Mouse (Mus musculus) ovary, adult 2 months (tissue): ENCODE results near the gene Bcl9. TPM values are rescaled to one million over a fixed set of nuclear protein-coding genes. Genes with fewer than 3 reads are reported as not detected.

Experiments
- polyA plus RNA-seq: library from polyadenylated mRNA; depleted of rRNA; stranded (reverse); fragments of >200 nt; gene quantifications from 2 replicates; pipeline ENCODE4 v1.2.3, GENCODE M21; 2012; rRNA removed

The Bcl9 gene
- polyA plus RNA-seq, result 23.0 and 29.9 TPM in 2 replicates

GRCm38 (mm10) chr3:97297553-97298432 is at the start of gene Bcl9:
TSS of gene Bcl9 (minus strand) at chr3:97297917.

DNA sequence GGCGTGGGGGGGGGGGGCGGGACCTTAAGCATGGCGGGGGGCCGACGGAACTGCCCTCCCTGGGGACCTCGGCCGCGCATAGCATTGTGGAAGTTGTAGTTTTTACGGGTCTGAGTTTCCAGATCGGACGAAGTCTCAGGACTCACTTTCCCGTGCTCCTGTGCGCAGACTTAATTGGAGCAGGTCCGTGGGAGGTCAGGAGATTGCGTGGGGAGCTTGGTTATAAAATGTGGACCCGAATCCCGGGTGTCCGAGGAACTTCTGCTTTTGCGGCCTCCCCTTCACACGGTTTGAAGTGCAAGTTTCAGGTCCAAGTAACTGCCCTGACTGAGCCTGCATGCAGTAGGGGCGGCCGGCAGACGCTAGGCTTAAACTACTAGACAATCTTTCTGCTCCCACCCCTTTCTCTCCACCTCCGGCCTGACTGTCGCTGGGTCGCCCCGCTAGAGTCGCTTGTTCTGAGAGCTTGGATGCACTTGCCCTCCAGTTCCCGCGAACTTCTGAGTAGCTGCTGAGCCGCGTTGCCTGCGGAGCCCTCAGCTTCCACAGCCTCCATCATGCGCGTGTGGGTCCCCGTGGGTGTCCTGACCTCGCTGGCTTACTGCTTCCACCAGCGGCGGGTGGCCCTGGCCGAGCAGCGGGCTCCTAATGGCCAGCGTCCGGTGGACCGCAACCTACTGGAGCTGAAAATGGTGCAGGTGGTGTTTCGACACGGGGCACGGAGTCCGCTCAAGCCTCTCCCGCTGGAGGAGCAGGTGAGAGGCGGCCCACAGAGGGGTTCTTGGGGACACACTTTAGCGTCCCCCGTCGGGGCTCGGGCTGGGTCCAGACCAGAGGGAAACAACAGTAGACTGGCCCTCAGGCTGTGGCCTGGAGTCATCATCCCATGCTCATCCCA is 138.9 kb downstream of the Bcl9 start, which contains the start of gene Acp6:
Acp6 (plus strand) TSS at position 167 of the 898 bp plus-strand sequence.

Other genes starting within 250 kb of the Bcl9 start
- 33.4 and 39.0 TPM in 2 replicates for gene Acp6, start 139.1 kb downstream of the Bcl9 start, polyA plus RNA-seq
- not detected in 2 replicates for gene Olfr1402, start 124.1 kb upstream of the Bcl9 start, polyA plus RNA-seq